Mouse (Mus musculus) ovary, postnatal 10 days (tissue): ENCODE measurements around the gene Spice1.
A peak's percentile ranks its signal among the peaks of the same experiment; 100 is the strongest.

Experiments used
- DNase-seq: peaks from one replicate; pipeline ENCODE4 v3.0.0; 2022; ENCODE audit warnings: low spot score

Gene Spice1

GRCm38 (mm10) chr16:44375459-44375858 lies 28.5 kb downstream of the Spice1 start:
- DNase-seq: no peak

- no peak for DNase-seq
Measured at GRCm38 (mm10) chr16:44380006-44380405, 33.1 kb downstream of the Spice1 start.

GRCm38 (mm10) chr16:44381578-44381977 lies 34.7 kb downstream of the Spice1 start:
- DNase-seq: no peak

GRCm38 (mm10) chr16:44383549-44383948 lies 36.6 kb downstream of the Spice1 start:
- DNase-seq: no peak

- no peak for DNase-seq
Measured at GRCm38 (mm10) chr16:44384251-44384650, 37.3 kb downstream of the Spice1 start.

- no peak for DNase-seq
Measured at GRCm38 (mm10) chr16:44391877-44392548, 45.1 kb downstream of the Spice1 start.

GRCm38 (mm10) chr16:44394577-44395243 lies 47.8 kb downstream of the Spice1 start, which contains the start of gene Cfap44:
Gene Cfap44 (plus strand): TSS chr16:44394796.
- DNase-seq: peak; percentile 23

GRCm38 (mm10) chr16:44404933-44405332 lies 58.0 kb downstream of the Spice1 start:
- no peak for DNase-seq

- no peak for DNase-seq
Measured at GRCm38 (mm10) chr16:44407211-44407610, 60.3 kb downstream of the Spice1 start.

GRCm38 (mm10) chr16:44408290-44408689 lies 61.4 kb downstream of the Spice1 start:
- no peak for DNase-seq

GRCm38 (mm10) chr16:44410176-44410575 lies 63.3 kb downstream of the Spice1 start:
- DNase-seq: no peak

- no peak for DNase-seq
Measured at GRCm38 (mm10) chr16:44417596-44417995, 70.7 kb downstream of the Spice1 start.

GRCm38 (mm10) chr16:44421735-44422134 lies 74.8 kb downstream of the Spice1 start:
- no peak for DNase-seq

- DNase-seq: no peak
Measured at GRCm38 (mm10) chr16:44423499-44423898, 76.6 kb downstream of the Spice1 start.

- no peak for DNase-seq
Measured at GRCm38 (mm10) chr16:44428456-44428855, 81.5 kb downstream of the Spice1 start.

GRCm38 (mm10) chr16:44430021-44430420 lies 83.1 kb downstream of the Spice1 start:
- no peak for DNase-seq

- no peak for DNase-seq
Measured at GRCm38 (mm10) chr16:44434931-44435330, 88.0 kb downstream of the Spice1 start.

GRCm38 (mm10) chr16:44435481-44435880 lies 88.6 kb downstream of the Spice1 start:
- DNase-seq: no peak
